Mouse (Mus musculus) liver, embryonic 14.5 days (tissue): ENCODE results near the gene Tmem44.

ENCODE experiments used
- CTCF ChIP-seq: IDR thresholded peaks from 2 replicates; pipeline ENCODE4 v1.5.1; 2016; ENCODE audit warnings: antibody characterized with exemption, low read depth, control low read depth
- EP300 ChIP-seq: IDR thresholded peaks from 2 replicates; pipeline ENCODE4 v1.6.1; 2016; ENCODE audit warnings: antibody characterized with exemption, low read depth

DNA sequence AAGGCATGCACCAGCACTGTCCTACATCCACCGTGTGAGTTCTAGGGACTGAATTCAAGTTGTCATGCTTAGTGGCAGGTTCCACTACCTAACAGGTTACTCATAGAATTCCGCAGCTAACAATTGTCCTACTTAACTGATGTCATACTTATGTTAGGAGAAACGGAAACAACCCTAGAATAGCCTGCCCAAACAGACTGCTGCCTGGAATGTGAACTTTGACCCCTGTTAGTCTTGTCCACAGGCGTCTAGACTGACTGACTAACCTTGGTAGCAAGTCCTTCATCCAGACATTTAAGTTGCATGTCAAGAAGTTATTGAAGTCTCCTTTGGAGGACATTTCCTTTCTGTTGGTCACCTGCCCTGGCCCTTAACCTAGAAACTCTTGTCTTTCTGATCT lies 64.1 kb downstream of the Tmem44 start:
- TF ChIP-seq CTCF (no peak), EP300 (no peak)
